Mouse (Mus musculus) NIH3T3 (cell line): ENCODE measurements around the gene Szrd1.
"Not testable (repeated sequence)": the region's sequence is repeated elsewhere in the genome, so short reads cannot be mapped to it uniquely, and the experiment has no call there.

ENCODE experiments used
- DNase-seq: peaks from one replicate; pipeline ENCODE4 v3.0.0-alpha.2; 2012; ENCODE audit warnings: low read depth

Szrd1 gene

GRCm38 (mm10) chr4:141147112-141148008 lies 7.8 kb upstream of the Szrd1 start, which contains the start of gene Fbxo42:
Fbxo42 (plus strand) TSS chr4:141147913.
- peak; percentile 95 for DNase-seq

GRCm38 (mm10) chr4:141146491-141147033 lies 7.0 kb upstream of the Szrd1 start:
- DNase-seq, result no peak

- not testable (repeated sequence) for DNase-seq
Measured at GRCm38 (mm10) chr4:141145124-141145523, 5.5 kb upstream of the Szrd1 start.

- DNase-seq, result peak; percentile 87
Measured at GRCm38 (mm10) chr4:141142285-141142811, 2.8 kb upstream of the Szrd1 start.

- DNase-seq, result no peak
Measured at GRCm38 (mm10) chr4:141140967-141141366, 1.4 kb upstream of the Szrd1 start.

GRCm38 (mm10) chr4:141140354-141140753 lies 779 bp upstream of the Szrd1 start:
- not testable (repeated sequence) for DNase-seq

GRCm38 (mm10) chr4:141138425-141139115 lies 1.0 kb downstream of the Szrd1 start:
- DNase-seq, result peak; percentile 65

- DNase-seq, result not testable (repeated sequence)
Measured at GRCm38 (mm10) chr4:141137740-141138139, 1.8 kb downstream of the Szrd1 start.

GRCm38 (mm10) chr4:141136126-141136525 lies 3.4 kb downstream of the Szrd1 start:
- no peak for DNase-seq

- DNase-seq, result no peak
Measured at GRCm38 (mm10) chr4:141134751-141135530, 4.6 kb downstream of the Szrd1 start.

GRCm38 (mm10) chr4:141134031-141134441 lies 5.5 kb downstream of the Szrd1 start:
- DNase-seq, result no peak

GRCm38 (mm10) chr4:141133227-141133626 lies 6.3 kb downstream of the Szrd1 start:
- no peak for DNase-seq

GRCm38 (mm10) chr4:141132191-141132590 lies 7.4 kb downstream of the Szrd1 start:
- no peak for DNase-seq

- DNase-seq, result no peak
Measured at GRCm38 (mm10) chr4:141131531-141132061, 8.0 kb downstream of the Szrd1 start.

- DNase-seq, result peak; percentile 57
Measured at GRCm38 (mm10) chr4:141130704-141131342, 8.8 kb downstream of the Szrd1 start.

GRCm38 (mm10) chr4:141129190-141129710 lies 10.3 kb downstream of the Szrd1 start:
- no peak for DNase-seq

GRCm38 (mm10) chr4:141123065-141123464 lies 16.5 kb downstream of the Szrd1 start:
- DNase-seq, result no peak

GRCm38 (mm10) chr4:141122663-141123062 lies 16.9 kb downstream of the Szrd1 start:
- DNase-seq, result no peak

- DNase-seq, result no peak
Measured at GRCm38 (mm10) chr4:141120700-141121099, 18.9 kb downstream of the Szrd1 start.

- DNase-seq, result no peak
Measured at GRCm38 (mm10) chr4:141118691-141119090, 20.9 kb downstream of the Szrd1 start.

- DNase-seq, result no peak
Measured at GRCm38 (mm10) chr4:141115398-141115797, 24.2 kb downstream of the Szrd1 start.
